Mouse (Mus musculus) heart, adult 2 months (tissue): ENCODE results near the gene Hexdc.

ENCODE experiments used
- CTCF ChIP-seq: fragments of 200-600 bp; IDR thresholded peaks from 2 replicates; pipeline ENCODE4 v1.8.1; 2022; ENCODE audit warnings: antibody characterized with exemption, mild to moderate bottlenecking, moderate library complexity
- POLR2A ChIP-seq: fragments of 200-500 bp; IDR thresholded peaks from 2 replicates; pipeline ENCODE4 v1.6.1; 2011; ENCODE audit warnings: mild to moderate bottlenecking, low read depth, low read length, control low read depth; ENCODE audit not compliant: insufficient read depth

DNA sequence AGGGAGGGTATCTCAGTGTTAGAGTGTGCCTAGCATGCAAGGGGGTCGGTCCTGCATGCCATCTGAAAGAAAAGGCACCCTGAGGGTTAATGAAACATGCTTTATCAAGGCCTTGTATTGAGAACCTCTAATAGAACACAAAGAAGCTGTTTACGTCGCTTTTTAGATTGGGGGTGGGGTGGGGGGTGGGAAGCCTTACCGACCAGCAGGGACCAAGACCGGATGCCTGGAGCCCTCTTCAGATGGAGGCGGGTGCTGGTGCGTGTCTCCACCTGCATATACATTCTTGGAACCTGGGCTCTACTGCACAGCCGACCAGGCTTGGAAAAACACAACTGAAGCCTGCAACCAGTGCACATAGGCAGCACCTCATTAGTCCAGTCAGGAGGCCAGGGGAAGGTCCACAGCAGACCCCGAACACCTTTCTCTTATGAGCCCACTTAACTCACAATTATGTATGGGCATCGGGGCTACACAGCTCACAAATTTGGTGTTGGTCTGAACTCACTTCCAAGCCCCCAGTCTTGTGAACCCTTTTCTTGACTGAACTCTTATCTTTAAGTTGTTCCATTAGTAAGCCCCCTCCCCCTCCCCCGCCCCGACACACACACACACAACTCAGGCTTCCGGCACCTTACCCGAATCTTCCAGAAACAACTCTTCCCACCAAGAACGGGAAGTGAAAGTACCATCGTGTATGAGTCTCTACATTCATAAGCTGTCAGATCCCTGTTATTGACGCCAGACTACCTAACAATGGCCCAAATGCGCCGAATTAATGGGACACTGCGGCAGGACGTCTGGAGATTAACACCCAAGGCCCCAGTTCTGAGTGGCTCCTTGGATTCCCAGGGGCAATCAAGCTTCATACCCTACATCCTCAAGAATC lies 24.1 kb downstream of the Hexdc start:
- no peak for TF ChIP-seq CTCF
- no peak for TF ChIP-seq POLR2A
